Mouse (Mus musculus): ENCODE measurements at regions not wholly inside any gene's neighbourhood (a gene's known extent, or its start where the extent isn't known, plus 50 kb on each side); places are given as distances from the start of the nearest gene placed in this dataset.

DNA sequence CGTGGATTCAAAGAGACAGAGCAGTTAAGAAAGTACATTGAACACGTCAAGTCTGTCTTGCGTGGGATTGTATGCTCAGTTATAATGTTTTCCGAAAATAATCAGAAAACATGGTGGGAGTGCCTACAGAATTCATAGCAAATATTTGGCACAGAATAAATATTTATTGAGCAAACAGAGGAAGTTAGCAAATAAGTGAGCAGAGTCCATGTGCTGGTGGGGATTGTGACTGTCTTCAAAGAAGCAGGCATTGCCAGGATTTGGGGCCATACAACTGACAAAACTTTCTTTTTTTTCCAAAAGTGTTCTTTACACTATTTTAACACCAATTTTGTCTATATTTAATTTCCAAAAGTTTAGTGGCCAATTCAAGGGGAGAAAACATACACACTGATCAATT is 1729.8 kb downstream of the AI429214 start:
- DNase-seq: no peak

GRCm38 (mm10) chr8:38725257-38725656 is 1731.9 kb downstream of the AI429214 start:
- DNase-seq: no peak

GRCm38 (mm10) chr8:38747134-38747533 is 1753.7 kb downstream of the AI429214 start:
- no peak for DNase-seq

DNA sequence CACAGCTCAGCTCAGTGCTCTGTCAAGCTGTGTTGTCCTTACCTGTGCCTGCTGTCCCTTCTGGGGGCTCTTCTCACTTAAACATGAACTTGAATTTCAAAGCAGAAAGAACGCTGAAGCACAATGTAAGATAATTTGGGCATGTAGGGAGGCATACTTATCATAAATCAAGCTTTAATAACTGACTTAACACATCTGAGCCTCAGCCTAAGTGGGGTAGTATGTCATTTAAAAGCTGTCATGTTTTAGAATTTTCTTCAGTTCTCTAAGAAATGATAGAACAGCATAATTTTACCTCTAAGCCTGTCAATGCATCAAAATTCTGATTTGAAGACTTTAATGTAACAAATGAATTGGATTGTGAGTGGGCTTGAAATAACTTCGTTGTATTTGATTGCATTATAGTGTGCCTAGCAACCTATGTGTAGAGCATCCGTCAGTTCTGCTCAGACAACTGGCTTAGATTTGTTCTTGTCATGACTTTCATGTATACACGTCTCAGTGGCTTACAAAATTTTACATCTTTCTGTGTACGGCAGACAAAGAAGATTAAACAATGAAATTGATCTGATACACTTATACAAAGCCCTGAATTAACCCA is 1773.3 kb downstream of the AI429214 start:
- no peak for DNase-seq

DNA sequence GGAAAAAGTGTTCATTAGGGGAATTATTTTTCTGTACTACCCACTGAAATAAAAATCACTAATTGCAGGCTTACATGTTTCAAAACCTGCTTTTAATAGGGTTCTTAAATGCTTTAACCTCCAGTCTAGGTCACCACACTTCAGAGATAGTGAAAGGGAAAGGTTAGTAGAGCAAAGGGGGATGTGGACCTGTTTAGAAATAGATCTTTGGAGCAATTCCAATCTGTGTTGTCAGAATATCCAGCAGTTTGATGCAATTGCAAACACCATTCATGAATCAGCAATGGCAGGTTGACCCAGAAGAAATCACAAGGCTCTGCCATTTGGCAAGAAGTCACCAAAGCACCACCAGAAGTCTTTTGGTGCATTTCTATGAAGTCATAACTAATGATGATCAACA is 1819.1 kb downstream of the AI429214 start:
- no peak for DNase-seq

DNA sequence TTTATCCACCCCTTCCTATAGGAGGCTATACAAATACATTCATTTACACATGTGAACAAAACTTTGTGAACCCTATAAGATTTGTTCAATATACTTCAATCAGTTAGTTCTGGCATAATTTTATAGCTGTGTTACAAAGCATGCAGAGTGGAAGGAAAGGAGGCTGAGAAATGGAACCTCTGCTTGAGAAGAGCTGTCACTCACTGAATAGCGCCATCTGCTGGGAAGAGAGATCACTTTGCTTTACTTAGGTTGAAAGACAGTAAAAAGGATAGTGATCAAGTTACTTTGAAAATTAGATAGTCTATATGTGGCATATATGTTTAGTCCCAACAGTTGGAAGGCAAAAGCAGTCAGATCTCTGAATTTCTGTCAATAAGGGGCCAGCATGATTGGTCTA is 1824.8 kb downstream of the AI429214 start:
- peak in 1 of 2 experiments; percentile 12 for DNase-seq

- DNase-seq: no peak
Observed at GRCm38 (mm10) chr8:38861436-38861835, 1813.4 kb upstream of the Adam24 start.

GRCm38 (mm10) chr8:38867370-38867769 is 1807.5 kb upstream of the Adam24 start:
- no peak for DNase-seq

Data from layer of hippocampus, postnatal 36 days (tissue).